Mouse (Mus musculus) spleen, postnatal 36 days (tissue): ENCODE results near the gene Fbxo44.

Experiments
- DNase-seq, 2 experiments: peaks; one replicate each; pipeline ENCODE4 v3.0.0; 2022; ENCODE audit warnings: low spot score in 2 of 2, mixed read lengths in 1 of 2

Gene Fbxo44

GRCm38 (mm10) chr4:148165551-148165950, 5.3 kb upstream of the Fbxo44 start:
- no peak for DNase-seq

DNA sequence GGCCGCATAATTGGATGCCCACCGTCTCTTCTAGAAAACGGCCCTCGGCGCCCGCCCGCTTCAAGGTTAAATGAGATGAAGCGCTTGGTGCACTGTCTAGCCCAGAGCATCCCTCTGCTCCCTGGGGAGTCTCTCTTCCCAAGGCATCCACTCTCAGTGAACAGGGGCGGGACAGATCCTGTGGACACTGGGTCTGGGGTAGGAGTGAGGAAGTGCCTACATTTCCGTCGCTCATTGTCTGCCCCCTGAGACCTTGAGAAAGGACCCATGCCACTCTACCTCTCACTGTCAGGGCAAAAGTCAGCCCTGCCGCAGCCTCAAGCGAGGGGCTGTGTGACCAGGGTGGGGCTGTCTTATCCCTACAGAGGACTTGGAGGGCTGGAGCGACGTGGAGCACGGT, 4.2 kb upstream of the Fbxo44 start:
- DNase-seq: no peak

- DNase-seq: peak; percentile 59 to 68
Measured at GRCm38 (mm10) chr4:148164002-148164439, 3.7 kb upstream of the Fbxo44 start.

DNA sequence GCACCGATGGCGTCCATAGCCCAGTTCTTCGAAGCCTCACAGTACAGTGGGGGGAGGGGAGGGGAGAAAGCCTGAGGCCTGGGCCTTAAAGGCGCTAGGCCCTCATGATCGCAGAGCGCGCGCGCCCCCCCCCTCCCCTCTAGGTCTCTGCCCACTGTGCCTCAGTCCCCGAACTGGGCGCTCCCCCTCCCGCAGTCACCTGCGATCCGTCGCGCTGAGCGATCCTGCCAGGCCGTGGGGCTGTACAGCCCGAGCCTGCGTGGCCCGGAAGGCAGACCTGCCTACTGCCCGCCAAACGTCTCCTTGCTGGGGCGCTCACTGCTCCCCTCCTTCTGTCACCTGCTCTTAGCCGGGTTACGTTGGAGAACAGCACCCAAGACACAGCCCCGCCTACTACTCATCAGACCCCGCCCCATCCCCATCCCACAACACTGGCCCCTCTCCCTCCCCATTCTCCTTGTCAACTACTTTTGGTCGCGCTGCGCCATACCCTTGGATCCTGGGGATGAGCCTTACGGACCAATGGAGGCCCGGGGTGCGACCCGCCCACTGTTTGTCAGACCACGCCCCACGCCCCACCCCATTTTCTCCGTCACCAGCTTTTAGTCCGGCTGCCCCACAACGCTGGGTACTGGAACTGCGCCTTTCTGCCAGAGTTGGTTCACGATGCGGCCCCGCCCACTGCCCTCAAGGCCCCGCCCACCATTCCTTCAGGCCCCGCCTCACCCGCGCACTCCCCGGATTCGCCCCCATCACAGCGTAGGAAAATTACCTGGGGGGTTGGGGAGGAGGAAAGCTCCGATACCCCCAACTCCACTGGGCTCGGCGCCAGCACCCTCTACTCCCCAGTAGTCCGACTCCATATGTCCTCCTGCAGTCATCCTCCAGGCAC, 492 bp downstream of the Fbxo44 start:
- peak; percentile 87 to 88 for DNase-seq

DNA sequence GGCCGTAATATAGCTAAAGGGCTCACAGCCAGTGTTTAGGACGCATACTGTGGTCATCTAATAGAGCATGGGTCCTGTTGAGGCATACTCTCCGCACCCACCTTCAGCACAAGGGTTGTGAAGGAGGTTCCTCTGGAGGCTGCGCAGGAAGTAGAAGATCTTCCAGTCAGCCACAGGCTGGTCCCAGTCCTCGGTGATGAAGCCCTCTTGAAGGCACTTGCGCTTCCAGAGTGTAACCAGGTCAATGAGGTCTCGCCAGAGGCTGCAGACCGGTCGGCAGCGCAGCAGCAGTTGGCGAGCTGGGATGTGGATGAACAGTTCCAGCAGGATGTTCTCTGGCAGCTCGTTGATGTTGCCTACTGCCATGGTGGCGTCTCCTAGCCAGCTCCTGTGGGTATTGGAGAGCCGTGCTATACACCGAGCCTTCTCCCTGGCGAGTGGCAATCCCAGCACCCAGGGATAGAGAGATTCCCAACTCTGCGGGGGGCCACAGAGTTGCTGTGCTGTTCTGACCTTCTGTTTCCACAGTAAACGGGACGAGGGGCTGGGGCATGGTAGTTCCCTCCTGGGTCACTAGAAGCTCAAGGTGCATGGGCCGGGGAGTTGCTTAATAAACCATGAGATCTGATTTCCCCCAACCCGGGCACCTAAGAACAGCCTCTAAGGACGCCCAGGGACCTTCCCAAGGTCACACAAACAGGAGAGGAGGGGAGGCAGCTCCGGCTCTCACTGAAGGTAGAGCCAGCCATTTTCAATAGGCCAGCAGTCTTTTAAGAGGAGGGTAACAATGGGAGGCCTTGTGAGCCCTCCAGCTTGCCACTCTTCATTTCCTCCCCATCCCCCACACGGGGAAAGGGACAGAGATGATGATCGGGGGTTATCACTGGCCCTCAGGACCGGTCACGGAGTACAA, 1.6 kb downstream of the Fbxo44 start:
- no peak for DNase-seq

DNA sequence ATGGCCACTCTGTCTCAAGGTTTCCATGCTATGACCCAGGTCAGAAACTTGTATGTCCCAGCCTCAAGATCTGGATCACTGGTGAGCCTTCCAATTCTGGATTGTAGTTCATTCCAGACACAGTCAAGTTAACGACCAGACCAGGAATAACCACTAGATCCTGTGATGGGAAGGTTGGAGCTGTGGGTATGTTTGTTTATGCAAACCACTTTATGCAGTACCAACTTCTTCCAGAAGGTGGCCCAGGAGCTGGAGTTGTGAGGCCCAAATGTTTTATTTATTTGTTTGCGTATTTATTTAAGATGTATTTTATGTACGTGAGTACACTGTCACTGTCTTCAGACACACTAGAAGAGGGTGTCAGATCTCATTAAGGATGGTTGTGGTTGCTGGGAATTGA, 5.3 kb downstream of the Fbxo44 start:
- no peak for DNase-seq

GRCm38 (mm10) chr4:148154006-148154405, 6.3 kb downstream of the Fbxo44 start:
- no peak for DNase-seq

GRCm38 (mm10) chr4:148152547-148152946, 7.7 kb downstream of the Fbxo44 start:
- no peak for DNase-seq

DNA sequence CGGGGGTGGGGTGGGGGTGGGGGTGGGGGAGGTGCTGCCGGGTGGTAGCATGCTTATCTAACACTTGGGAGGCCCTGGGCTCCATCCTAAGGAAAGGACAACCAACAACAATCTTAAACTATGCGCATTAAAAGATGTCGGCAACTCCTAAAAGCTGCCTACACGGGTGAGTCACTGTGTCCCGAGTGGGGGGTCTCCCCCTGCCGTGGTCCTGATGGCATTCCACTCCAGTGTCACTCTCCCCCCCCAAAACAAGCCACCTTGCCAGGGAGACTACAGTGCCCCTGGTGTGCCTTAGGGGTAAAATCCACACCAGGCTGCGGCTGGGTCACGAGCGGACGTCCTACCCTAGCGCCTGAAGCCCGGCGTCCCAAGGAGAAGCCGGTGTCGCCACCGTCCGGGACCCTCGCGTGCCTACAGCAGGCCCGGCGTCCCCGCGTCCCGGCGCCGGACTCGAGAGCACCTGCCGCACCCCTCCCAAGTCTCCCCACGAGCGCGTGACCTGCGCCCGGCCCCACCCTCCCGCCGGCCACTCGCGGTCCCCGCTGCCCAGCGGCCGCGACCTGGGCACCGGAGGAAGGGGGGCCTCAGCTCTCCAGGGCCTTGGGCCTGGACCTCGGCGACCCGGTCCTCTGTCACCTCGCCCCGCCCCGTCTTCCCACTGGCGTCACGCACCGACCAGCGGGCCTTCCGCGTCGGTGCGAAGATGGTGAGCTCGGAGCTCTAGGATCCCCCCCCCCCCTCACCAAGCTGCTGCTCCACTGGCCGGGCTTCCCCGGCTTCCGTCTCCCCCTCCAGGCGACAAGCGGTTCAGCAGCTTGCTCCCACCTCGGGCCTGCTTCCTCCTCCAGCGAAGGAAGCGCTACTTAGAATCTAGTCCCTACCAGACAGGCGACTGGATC, 8.8 kb downstream of the Fbxo44 start, which contains the start of gene Fbxo6:
Gene Fbxo6, minus strand, starts transcription at position 874 of the 902 bp plus-strand sequence.
- peak; percentile 77 to 80 for DNase-seq

GRCm38 (mm10) chr4:148150953-148151266, 9.4 kb downstream of the Fbxo44 start:
- no peak for DNase-seq

DNA sequence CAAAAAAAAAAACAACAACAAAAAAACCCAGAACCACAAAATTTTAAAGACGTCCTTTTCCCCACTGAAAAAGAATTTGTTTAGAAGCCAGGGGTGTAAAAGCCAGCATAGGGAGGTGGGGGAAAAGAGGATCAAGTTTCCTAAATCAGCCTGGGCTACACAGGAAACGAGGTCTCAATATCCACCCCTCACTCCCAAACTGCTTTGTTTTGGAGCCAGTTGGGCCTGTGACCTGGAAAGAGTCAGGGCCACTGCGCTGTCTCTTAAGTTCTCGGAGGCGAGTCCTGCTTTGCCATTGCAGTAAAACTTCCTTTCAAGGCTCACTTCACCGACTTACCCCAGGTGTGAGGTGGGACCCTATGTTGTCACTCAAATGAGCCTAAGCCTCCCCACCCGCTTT, 10.0 kb downstream of the Fbxo44 start:
- DNase-seq: no peak

DNA sequence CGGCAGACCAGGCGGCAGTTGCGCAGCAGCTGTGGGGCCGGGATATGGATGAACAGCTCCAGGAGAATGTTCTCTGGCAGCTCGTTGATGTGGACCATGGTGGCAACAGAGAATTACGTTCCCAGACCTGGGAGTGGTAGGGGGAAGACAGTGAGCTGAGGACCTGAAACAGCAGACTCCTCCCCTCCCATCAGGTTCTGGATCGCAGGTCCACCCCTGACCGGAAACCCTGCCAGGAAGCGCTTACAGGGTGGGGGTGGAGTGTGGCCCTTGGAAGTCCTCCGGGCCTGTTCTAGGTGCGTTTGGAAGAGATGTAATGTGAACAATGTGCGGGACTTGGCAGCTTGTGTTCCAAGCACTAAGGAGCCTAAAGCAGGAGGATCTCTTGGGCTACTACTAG, 10.7 kb downstream of the Fbxo44 start:
- DNase-seq: no peak

DNA sequence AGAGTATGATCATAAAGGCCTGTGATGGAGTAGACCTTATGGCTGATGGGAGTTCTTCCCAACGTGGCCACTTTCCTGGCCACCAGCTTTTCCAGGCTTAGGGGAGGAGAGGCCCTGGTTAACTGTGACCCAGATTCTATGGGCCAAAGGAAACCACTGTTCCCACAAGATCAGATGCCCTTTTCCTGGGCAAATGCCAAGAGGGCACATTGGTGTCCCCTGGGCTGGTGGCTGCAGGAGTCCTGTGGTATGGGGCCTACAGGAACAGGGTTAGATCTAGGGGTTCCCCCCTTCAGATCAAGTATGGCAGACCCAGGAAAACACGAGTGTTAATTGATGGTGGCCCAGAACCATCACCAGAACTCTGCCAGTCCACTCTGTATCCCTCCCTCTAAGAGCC, 12.6 kb downstream of the Fbxo44 start:
- DNase-seq: no peak

- DNase-seq: no peak
Measured at GRCm38 (mm10) chr4:148143721-148144120, 16.6 kb downstream of the Fbxo44 start.

GRCm38 (mm10) chr4:148140098-148141011, 19.9 kb downstream of the Fbxo44 start:
- DNase-seq: peak; percentile 93 to 95

- no peak for DNase-seq
Measured at GRCm38 (mm10) chr4:148139767-148140097, 20.6 kb downstream of the Fbxo44 start.

DNA sequence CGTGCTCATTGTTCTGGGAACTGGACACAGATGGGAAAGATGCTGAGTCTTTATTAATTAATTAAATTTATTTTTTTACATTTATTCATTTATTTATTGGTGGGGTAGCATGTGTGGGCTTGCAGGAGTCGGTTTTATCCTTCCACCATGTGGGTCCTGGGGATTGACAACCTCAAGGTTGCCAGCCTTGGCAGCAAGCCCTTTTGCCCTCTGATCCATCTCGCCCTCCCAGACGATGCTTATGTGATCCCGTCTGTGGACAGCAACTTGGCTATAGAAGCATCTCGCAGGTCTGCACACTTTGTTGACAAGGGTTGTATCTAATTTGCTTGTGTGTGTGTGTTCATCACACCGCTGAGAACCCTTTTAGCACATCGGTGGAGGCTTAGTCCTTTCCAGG, 22.8 kb downstream of the Fbxo44 start:
- no peak for DNase-seq

DNA sequence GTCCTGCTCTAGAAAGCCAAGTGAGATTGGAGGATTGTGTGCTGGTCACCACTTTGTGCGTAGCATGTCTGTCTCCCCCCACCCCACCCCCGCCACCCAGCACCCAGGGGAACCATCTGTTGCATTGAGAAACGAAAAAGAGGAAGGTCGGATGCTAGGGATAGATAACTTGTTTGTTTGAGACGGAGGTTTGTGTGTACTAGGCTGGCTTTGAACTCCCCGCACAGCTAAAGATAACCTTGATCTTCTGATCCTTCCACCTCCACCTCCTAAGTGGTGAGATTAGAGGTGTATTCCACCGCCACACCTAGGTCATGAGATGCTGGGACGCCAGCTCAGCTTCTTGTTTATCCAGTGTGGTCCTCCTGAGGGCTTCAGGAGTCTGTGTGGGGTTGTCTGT, 25.3 kb downstream of the Fbxo44 start:
- DNase-seq: no peak

- no peak for DNase-seq
Measured at GRCm38 (mm10) chr4:148131497-148132081, 28.7 kb downstream of the Fbxo44 start.
